Mouse (Mus musculus): ENCODE results near the gene Xkr8. TPM values are rescaled to one million over a fixed set of nuclear protein-coding genes. Genes with fewer than 3 reads are reported as not detected.

Gene Xkr8
- polyA plus RNA-seq, 1 experiment = 4.7 TPM

- Histone ChIP-seq H3K4me2 (ENCODE audit: low read depth) (no peak overlapping the region), H3K79me2 (ENCODE audit: control insufficient read depth, insufficient read depth) (no peaks in the 10 kb centered on the region), H3K36me3 (ENCODE audit: control insufficient read depth, insufficient read depth) (peaks cover 58% of the 10 kb centered on the region), H3K4me3 (no peak overlapping the region), H3ac (ENCODE audit: control insufficient read depth, insufficient read length) (no peak overlapping the region), H3K27me3 (ENCODE audit: control insufficient read depth, insufficient read depth, insufficient read length) (no peaks in the 10 kb centered on the region)
- no peak for TF ChIP-seq POLR2A (IDR thresholded peaks at IDR 0.05; ENCODE audit: insufficient read length, low read depth)
- TF ChIP-seq SRF (IDR thresholded peaks at IDR 0.05; ENCODE audit: control insufficient read depth, insufficient read length, low read depth) = no peak
- TF ChIP-seq POLR2AphosphoS2 (IDR thresholded peaks at IDR 0.05; ENCODE audit: insufficient read length, low read depth) = no peak
- no peak for TF ChIP-seq MYOD1 (IDR thresholded peaks at IDR 0.05; ENCODE audit: control insufficient read depth in 1 of 3, insufficient read length in 2 of 3, low read depth in 2 of 3)
- no peak for TF ChIP-seq MYOG (IDR thresholded peaks at IDR 0.05; ENCODE audit: control insufficient read depth in 1 of 3, insufficient read depth in 1 of 3, insufficient read length in 2 of 3, low read depth in 2 of 3)
- TF ChIP-seq MAX (IDR thresholded peaks at IDR 0.05; ENCODE audit: low read depth) = no peak
- no peak for TF ChIP-seq TCF12 (IDR thresholded peaks at IDR 0.05; ENCODE audit: insufficient read depth, poor library complexity, severe bottlenecking)
- TF ChIP-seq E2F4 (IDR thresholded peaks at IDR 0.05; ENCODE audit: insufficient read depth) = no peak
- TF ChIP-seq TCF3 (IDR thresholded peaks at IDR 0.05; ENCODE audit: insufficient read length, low read depth) = no peak
Observed at GRCm38 (mm10) chr4:132676771-132677539, 55.4 kb downstream of the Xkr8 start.

Other genes starting within 250 kb of the Xkr8 start
- gene Sesn2, start 222.0 kb downstream of the Xkr8 start, polyA plus RNA-seq (2012; fragmentation: generic; extraction: Trizol) = 71.5 TPM
- gene Atpif1, start 198.9 kb downstream of the Xkr8 start, polyA plus RNA-seq (2012; fragmentation: generic; extraction: Trizol) = 477 TPM
- 95.1 TPM for gene Dnajc8, start 197.0 kb downstream of the Xkr8 start, polyA plus RNA-seq (2012; fragmentation: generic; extraction: Trizol)
- gene Ptafr, start 168.5 kb downstream of the Xkr8 start, polyA plus RNA-seq (2012; fragmentation: generic; extraction: Trizol) = not detected
- gene Eya3, start 93.6 kb downstream of the Xkr8 start, polyA plus RNA-seq (2012; fragmentation: generic; extraction: Trizol) = 22.2 TPM
- gene Smpdl3b, start 24.7 kb upstream of the Xkr8 start, polyA plus RNA-seq (2012; fragmentation: generic; extraction: Trizol) = 18.0 TPM
- gene Rpa2, start 35.8 kb upstream of the Xkr8 start, polyA plus RNA-seq (2012; fragmentation: generic; extraction: Trizol) = 13.9 TPM
- gene Themis2, start 63.8 kb upstream of the Xkr8 start, polyA plus RNA-seq (2012; fragmentation: generic; extraction: Trizol) = not detected
- 62.4 TPM for gene Ppp1r8, start 110.6 kb upstream of the Xkr8 start, polyA plus RNA-seq (2012; fragmentation: generic; extraction: Trizol)
- 23.4 TPM for gene Stx12, start 152.0 kb upstream of the Xkr8 start, polyA plus RNA-seq (2012; fragmentation: generic; extraction: Trizol)
- 13.0 TPM for gene Fam76a, start 190.0 kb upstream of the Xkr8 start, polyA plus RNA-seq (2012; fragmentation: generic; extraction: Trizol)
- gene Fgr, start 241.5 kb upstream of the Xkr8 start, polyA plus RNA-seq (2012; fragmentation: generic; extraction: Trizol) = not detected